Mouse (Mus musculus): ENCODE results near the gene Usp42. TPM values are rescaled to one million over a fixed set of nuclear protein-coding genes. Genes with fewer than 3 reads are reported as not detected.

Gene Usp42
- polyA plus RNA-seq, 1 experiment from 2014 or later: 10.9 TPM

GRCm38 (mm10) chr5:143669393-143669792, 62.7 kb downstream of the Usp42 start:
- no peak for ATAC-seq (ENCODE audit: extremely low read depth, insufficient number of reproducible peaks, low FRiP score, low TSS enrichment)
- no peak overlapping the region for H3K4me2 ChIP-seq
- no peak overlapping the region for H3K4me3 ChIP-seq
- H3K27me3 ChIP-seq (replicated peaks): no peaks in the 10 kb centered on the region
- 43% methylated on average over 2 of the region's 2 CpGs for WGBS
- no peaks in the 10 kb centered on the region for H3K9me3 ChIP-seq
- H3K27ac ChIP-seq (replicated peaks): peak overlapping the region; percentile 84
- H3K4me1 ChIP-seq: peaks cover 66% of the 10 kb centered on the region
- no peak overlapping the region for H3K9ac ChIP-seq
- no peaks in the 10 kb centered on the region for H3K36me3 ChIP-seq

GRCm38 (mm10) chr5:143668884-143669283, 63.2 kb downstream of the Usp42 start:
- Histone ChIP-seq H3K4me3 (no peak overlapping the region), H3K36me3 (no peaks in the 10 kb centered on the region), H3K27me3 (replicated peaks) (no peaks in the 10 kb centered on the region), H3K4me2 (no peak overlapping the region; the same call in 1 of the 2 replicates), H3K4me1 (peaks cover 65% of the 10 kb centered on the region), H3K9me3 (no peaks in the 10 kb centered on the region), H3K27ac (replicated peaks) (peak overlapping the region; percentile 84), H3K9ac (no peak overlapping the region)
- 60% methylated on average over 2 of the region's 2 CpGs for WGBS
- peak; percentile 72; the same call in 1 of the 2 replicates for ATAC-seq (ENCODE audit: extremely low read depth, insufficient number of reproducible peaks, low FRiP score, low TSS enrichment)

- ATAC-seq (ENCODE audit: extremely low read depth, insufficient number of reproducible peaks, low FRiP score, low TSS enrichment): no peak
- no peak overlapping the region for H3K27ac ChIP-seq (replicated peaks)
Measured at GRCm38 (mm10) chr5:143666015-143666414, 66.1 kb downstream of the Usp42 start.

GRCm38 (mm10) chr5:143665561-143665960, 66.5 kb downstream of the Usp42 start:
- Histone ChIP-seq H3K4me3 (no peak overlapping the region), H3K27ac (replicated peaks) (no peak overlapping the region), H3K9ac (no peak overlapping the region), H3K36me3 (no peaks in the 10 kb centered on the region), H3K4me1 (peaks cover 75% of the 10 kb centered on the region), H3K4me2 (no peak overlapping the region), H3K9me3 (no peaks in the 10 kb centered on the region), H3K27me3 (replicated peaks) (no peaks in the 10 kb centered on the region)
- 75% methylated on average over 2 of the region's 2 CpGs for WGBS
- ATAC-seq (ENCODE audit: extremely low read depth, insufficient number of reproducible peaks, low FRiP score, low TSS enrichment): no peak

More at GRCm38 (mm10) chr5:143666015-143666414, 66.1 kb downstream of the Usp42 start:
- H3K4me3 ChIP-seq: no peak overlapping the region
- no peak overlapping the region for H3K9ac ChIP-seq
- no peaks in the 10 kb centered on the region for H3K36me3 ChIP-seq
- no peak overlapping the region for H3K4me2 ChIP-seq
- H3K4me1 ChIP-seq: peaks cover 74% of the 10 kb centered on the region
- no peaks in the 10 kb centered on the region for H3K27me3 ChIP-seq (replicated peaks)
- 68% methylated on average over 1 of the region's 1 CpGs for WGBS
- H3K9me3 ChIP-seq: no peaks in the 10 kb centered on the region

- no peak overlapping the region for H3K4me3 ChIP-seq
- no peaks in the 10 kb centered on the region for H3K36me3 ChIP-seq
- H3K27me3 ChIP-seq (replicated peaks): no peaks in the 10 kb centered on the region
- H3K27ac ChIP-seq (replicated peaks): peak overlapping the region; percentile 5; the same call in 1 of the 2 replicates
- 47% methylated on average over 7 of the region's 7 CpGs for WGBS
- no peak for ATAC-seq (ENCODE audit: extremely low read depth, insufficient number of reproducible peaks, low FRiP score, low TSS enrichment)
- H3K4me1 ChIP-seq: peaks cover 64% of the 10 kb centered on the region
- no peak overlapping the region for H3K4me2 ChIP-seq
- no peak overlapping the region for H3K9ac ChIP-seq
- H3K9me3 ChIP-seq: no peaks in the 10 kb centered on the region
Measured at GRCm38 (mm10) chr5:143663074-143663687, 68.9 kb downstream of the Usp42 start.

Other genes starting within 250 kb of the Usp42 start
- gene Rac1, start 204.2 kb downstream of the Usp42 start, polyA plus RNA-seq (2015; fragmentation: Nextera tagmentation; extraction: Ambion mirVana): 352 and 355 TPM in 2 replicates
- gene Cyth3, start 109.8 kb downstream of the Usp42 start, polyA plus RNA-seq (2015; fragmentation: Nextera tagmentation; extraction: Ambion mirVana): 36.8 and 41.4 TPM in 2 replicates
- 26.7 and 26.9 TPM in 2 replicates for gene Eif2ak1, start 85.5 kb upstream of the Usp42 start, polyA plus RNA-seq (2015; fragmentation: Nextera tagmentation; extraction: Ambion mirVana)
- gene Ankrd61, start 165.4 kb upstream of the Usp42 start, polyA plus RNA-seq (2015; fragmentation: Nextera tagmentation; extraction: Ambion mirVana): 0.08 and 0.21 TPM in 2 replicates
- 93.9 and 106 TPM in 2 replicates for gene Aimp2, start 177.6 kb upstream of the Usp42 start, polyA plus RNA-seq (2015; fragmentation: Nextera tagmentation; extraction: Ambion mirVana)
- gene Pms2, start 177.7 kb upstream of the Usp42 start, polyA plus RNA-seq (2015; fragmentation: Nextera tagmentation; extraction: Ambion mirVana): 19.6 and 22.9 TPM in 2 replicates
- 0.45 and 0.69 TPM in 2 replicates for gene Gm42421, start 195.9 kb upstream of the Usp42 start, polyA plus RNA-seq (2015; fragmentation: Nextera tagmentation; extraction: Ambion mirVana)
- gene Rsph10b, start 200.8 kb upstream of the Usp42 start, polyA plus RNA-seq (2015; fragmentation: Nextera tagmentation; extraction: Ambion mirVana): 0.87 and 1.7 TPM in 2 replicates

Data from heart, embryonic 13.5 days (tissue).